Mouse (Mus musculus): ENCODE results near the gene Fpr2. TPM values are rescaled to one million over a fixed set of nuclear protein-coding genes. Genes with fewer than 3 reads are reported as not detected.
"Not testable (repeated sequence)": the region's sequence is repeated elsewhere in the genome, so short reads cannot be mapped to it uniquely, and the experiment has no call there.

Fpr2 gene
- polyA plus RNA-seq (2014; fragmentation: Nextera tagmentation; extraction: Ambion mirVana), result not detected in 2 replicates

DNA sequence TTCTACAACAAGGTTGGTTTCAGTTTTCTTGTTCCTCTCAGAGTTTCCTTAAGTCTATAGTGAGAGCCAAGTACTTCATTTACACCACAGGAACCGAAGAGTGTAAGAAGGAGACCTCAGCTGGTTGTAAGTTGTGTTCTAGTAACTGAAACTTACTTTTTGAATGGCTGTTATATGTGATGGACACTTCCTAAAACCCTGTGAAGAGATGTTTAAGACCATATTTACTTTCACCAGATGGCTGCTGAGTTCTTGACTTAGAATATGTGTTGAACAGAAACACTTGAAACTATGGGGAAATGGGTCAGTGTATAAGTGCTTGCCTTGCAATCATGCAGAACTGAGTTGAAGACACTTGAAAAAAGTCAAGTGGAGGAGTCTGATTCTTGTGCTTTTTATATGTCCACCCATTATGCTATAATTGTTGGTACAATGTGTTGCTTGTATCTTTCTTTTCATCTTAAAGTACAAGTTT is at the start of gene Fpr2, which contains the start of gene Fpr3:
Gene Fpr2 (plus strand): TSS at position 51 of the 475 bp plus-strand sequence.
Gene Fpr3 (plus strand): TSS at position 79 of the 475 bp plus-strand sequence.
- Histone ChIP-seq H3K4me2 (ENCODE audit: low read length) (no peak within 1 kb of the TSS), H3K4me1 (ENCODE audit: control insufficient read depth, insufficient read depth, low read length) (no peaks in the 10 kb centered on the region), H3K27ac (ENCODE audit: low read depth, low read length) (no peak within 1 kb of the TSS), H3K9me3 (replicated peaks; ENCODE audit: control insufficient read depth, low read length) (no peaks in the 10 kb centered on the region), H3K4me3 (ENCODE audit: low read depth, low read length) (no peak within 1 kb of the TSS), H3K9ac (ENCODE audit: low read length) (no peak within 1 kb of the TSS), H3K36me3 (ENCODE audit: control insufficient read depth, insufficient read depth, low read length) (no peaks in the 10 kb centered on the region), H3K27me3 (replicated peaks; ENCODE audit: control insufficient read depth, insufficient read depth, low read length) (no peaks in the 10 kb centered on the region)
- no peak for ATAC-seq
- 61% methylated on average over 1 of the region's 1 CpGs for WGBS
- no peak for DNase-seq (ENCODE audit: low spot score)

DNA sequence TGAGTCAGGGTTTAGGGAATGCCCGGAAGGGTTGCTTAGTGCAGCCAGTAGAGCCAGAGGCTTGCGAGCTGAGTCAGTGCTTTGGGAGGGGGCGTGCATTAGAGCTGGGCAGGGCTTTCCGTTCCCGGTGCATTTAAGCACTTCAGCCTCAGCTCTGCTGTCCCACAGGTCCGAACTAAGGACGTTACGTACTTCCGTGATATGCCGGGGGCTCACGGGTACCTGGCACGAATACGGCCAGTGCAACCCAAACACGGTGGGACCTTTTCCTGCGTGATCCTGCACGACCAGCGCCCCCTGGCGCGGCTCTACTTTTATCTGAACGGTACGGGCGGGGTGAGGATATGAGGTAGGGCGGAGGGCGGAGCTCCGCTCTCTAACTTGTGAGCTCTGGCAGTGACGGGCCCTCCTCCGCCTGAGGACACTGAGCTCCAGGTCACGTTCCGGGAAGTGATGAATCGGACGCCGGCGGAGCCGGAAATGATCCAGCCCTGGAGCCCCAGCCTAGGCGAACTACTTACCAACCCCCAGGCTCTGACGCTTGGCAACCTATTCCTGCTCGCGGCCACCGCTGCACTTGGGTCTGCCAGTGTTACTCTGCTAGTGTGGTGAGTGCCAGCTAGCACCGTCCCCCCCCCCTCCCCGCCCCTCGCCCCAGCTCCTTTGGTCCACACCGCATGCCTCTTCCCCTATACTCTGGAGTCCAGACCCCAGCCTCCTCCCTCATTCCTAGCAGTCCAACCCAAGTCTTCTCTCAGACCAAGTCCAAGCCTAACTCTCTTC is 49.5 kb upstream of the Fpr2 start:
- H3K4me1 ChIP-seq (ENCODE audit: control insufficient read depth, insufficient read depth, low read length), result peaks cover 22% of the 10 kb centered on the region
- H3K4me3 ChIP-seq (ENCODE audit: low read depth, low read length), result peak overlapping the region; percentile 39
- peak overlapping the region; percentile 66 for H3K9ac ChIP-seq (ENCODE audit: low read length)
- WGBS, result under 1% methylated on average over 43 of the region's 43 CpGs
- peak overlapping the region; percentile 66 for H3K4me2 ChIP-seq (ENCODE audit: low read length)
- no peaks in the 10 kb centered on the region for H3K9me3 ChIP-seq (replicated peaks; ENCODE audit: control insufficient read depth, low read length)
- ATAC-seq (peak; percentile 96), DNase-seq (ENCODE audit: low spot score) (peak; percentile 96)
- H3K27me3 ChIP-seq (replicated peaks; ENCODE audit: control insufficient read depth, insufficient read depth, low read length), result no peaks in the 10 kb centered on the region
- peak overlapping the region; percentile 71 for H3K27ac ChIP-seq (ENCODE audit: low read depth, low read length)
- H3K36me3 ChIP-seq (ENCODE audit: control insufficient read depth, insufficient read depth, low read length), result peaks cover 45% of the 10 kb centered on the region

DNA sequence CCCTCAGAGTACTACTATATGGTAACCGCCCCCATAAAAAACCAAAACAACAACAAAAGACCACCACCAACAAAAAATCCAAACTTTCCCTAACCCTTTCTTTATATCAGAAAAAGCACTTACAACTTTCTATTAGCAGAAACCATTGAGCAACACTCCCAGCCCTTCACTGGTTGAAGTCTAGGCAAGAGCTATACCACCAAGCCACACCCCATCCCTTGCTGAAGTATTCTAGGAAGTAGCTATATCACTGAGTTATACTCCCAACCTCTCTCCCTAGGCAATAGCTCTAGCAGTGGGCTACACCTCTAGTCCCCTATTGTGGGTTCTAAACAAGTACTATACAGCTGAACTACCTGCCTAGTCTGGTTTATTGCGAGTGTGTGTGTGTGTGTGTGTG is 48.3 kb upstream of the Fpr2 start:
- H3K4me1 ChIP-seq (ENCODE audit: control insufficient read depth, insufficient read depth, low read length), result peaks cover 16% of the 10 kb centered on the region
- H3K36me3 ChIP-seq (ENCODE audit: control insufficient read depth, insufficient read depth, low read length), result peaks cover 37% of the 10 kb centered on the region
- H3K27me3 ChIP-seq (replicated peaks; ENCODE audit: control insufficient read depth, insufficient read depth, low read length), result no peaks in the 10 kb centered on the region
- H3K9ac ChIP-seq (ENCODE audit: low read length), result no peak overlapping the region
- H3K27ac ChIP-seq (ENCODE audit: low read depth, low read length), result no peak overlapping the region
- no peaks in the 10 kb centered on the region for H3K9me3 ChIP-seq (replicated peaks; ENCODE audit: control insufficient read depth, low read length)
- no peak overlapping the region for H3K4me3 ChIP-seq (ENCODE audit: low read depth, low read length)
- no peak overlapping the region for H3K4me2 ChIP-seq (ENCODE audit: low read length)
- DNase-seq (ENCODE audit: low spot score), result no peak
- ATAC-seq, result no peak
- WGBS, result 92% methylated on average over 2 of the region's 2 CpGs

DNA sequence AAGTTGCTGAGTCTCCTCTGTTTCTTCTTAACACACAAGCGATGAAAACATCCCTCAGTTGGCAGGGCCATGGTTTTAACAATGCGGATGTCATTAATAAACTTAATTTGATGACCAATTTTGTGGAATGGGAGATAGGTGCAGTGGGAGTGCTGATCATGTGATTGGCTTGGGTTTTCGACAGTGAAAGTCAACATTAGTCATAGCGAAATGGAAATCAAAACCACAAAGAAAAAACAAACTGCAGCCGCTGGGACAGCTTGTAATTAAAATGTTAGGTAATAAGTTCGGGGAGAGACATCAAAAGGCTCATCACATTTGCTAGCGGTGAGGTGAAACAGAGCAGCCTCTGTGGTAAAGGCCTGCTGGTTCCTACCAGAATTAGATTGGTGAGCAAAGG is 46.8 kb upstream of the Fpr2 start:
- Histone ChIP-seq H3K36me3 (ENCODE audit: control insufficient read depth, insufficient read depth, low read length) (peaks cover 33% of the 10 kb centered on the region), H3K27me3 (replicated peaks; ENCODE audit: control insufficient read depth, insufficient read depth, low read length) (no peaks in the 10 kb centered on the region), H3K4me3 (ENCODE audit: low read depth, low read length) (no peak overlapping the region), H3K27ac (ENCODE audit: low read depth, low read length) (no peak overlapping the region), H3K9me3 (replicated peaks; ENCODE audit: control insufficient read depth, low read length) (no peaks in the 10 kb centered on the region), H3K4me2 (ENCODE audit: low read length) (no peak overlapping the region), H3K9ac (ENCODE audit: low read length) (no peak overlapping the region), H3K4me1 (ENCODE audit: control insufficient read depth, insufficient read depth, low read length) (peaks cover 11% of the 10 kb centered on the region)
- DNase-seq (ENCODE audit: low spot score), result no peak
- WGBS, result 90% methylated on average over 7 of the region's 7 CpGs
- ATAC-seq, result no peak

DNA sequence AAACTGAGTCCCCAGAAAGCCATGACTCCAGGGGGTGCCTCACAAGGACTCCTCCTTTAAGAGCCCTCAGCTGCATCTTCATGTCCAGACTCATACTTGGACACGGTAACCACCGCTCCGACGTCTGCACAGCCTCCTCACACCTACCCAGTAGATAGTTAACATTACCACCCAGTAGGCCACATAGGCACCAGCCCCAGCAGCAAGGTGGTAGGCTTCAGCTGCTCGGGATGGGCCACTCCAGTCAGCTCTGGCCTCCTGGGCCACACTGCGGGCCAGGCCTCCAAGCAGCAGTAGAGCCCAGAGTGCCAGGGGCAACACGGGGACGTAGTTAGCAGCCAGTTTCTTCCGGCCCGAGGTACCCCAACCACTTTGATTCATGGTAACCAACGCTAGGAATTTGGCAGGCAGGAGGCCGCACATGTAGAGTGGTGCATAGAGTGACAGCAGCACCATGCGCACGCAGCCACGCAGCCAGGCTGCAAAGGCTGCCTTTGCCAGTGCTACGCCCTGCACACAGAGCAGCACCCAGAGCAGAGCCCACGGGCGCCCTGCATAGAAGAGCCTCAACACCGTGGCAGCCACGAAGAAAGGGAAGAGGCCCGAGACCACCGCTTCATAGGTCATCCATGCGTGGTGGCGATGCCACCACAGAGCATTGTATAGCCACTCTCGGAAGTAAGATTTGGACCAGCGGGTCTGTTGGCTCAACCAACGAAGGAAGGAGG is 43.9 kb upstream of the Fpr2 start:
- WGBS, result 75% methylated on average over 27 of the region's 27 CpGs
- peak; percentile 54 for ATAC-seq
- Histone ChIP-seq H3K27ac (ENCODE audit: low read depth, low read length) (no peak overlapping the region), H3K4me2 (ENCODE audit: low read length) (no peak overlapping the region), H3K9me3 (replicated peaks; ENCODE audit: control insufficient read depth, low read length) (no peaks in the 10 kb centered on the region), H3K9ac (ENCODE audit: low read length) (no peak overlapping the region), H3K4me1 (ENCODE audit: control insufficient read depth, insufficient read depth, low read length) (peaks cover 3% of the 10 kb centered on the region), H3K36me3 (ENCODE audit: control insufficient read depth, insufficient read depth, low read length) (peaks cover 25% of the 10 kb centered on the region), H3K4me3 (ENCODE audit: low read depth, low read length) (no peak overlapping the region), H3K27me3 (replicated peaks; ENCODE audit: control insufficient read depth, insufficient read depth, low read length) (no peaks in the 10 kb centered on the region)
- DNase-seq (ENCODE audit: low spot score), result no peak

DNA sequence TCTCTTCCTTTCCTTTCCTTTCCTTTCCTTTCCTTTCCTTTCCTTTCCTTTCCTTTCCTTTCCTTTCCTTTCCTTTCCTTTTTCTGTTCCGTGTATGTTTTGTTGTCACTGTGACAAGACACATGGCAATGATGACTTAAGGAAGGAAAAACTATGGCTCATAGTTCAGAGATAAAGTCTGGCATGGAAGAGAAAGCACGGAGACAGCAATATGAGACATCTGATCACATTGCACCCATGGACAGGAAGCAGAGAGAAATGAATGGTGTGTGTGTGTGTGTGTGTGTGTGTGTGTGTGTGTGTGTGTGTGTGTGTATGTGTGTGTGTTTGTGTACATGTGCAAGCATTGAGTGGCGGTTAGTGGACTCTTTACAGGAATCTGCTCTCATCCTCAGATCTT is 43.0 kb upstream of the Fpr2 start:
- H3K4me2 ChIP-seq (ENCODE audit: low read length); DNase-seq (ENCODE audit: low spot score); H3K4me3 ChIP-seq (ENCODE audit: low read depth, low read length); H3K4me1 ChIP-seq (ENCODE audit: control insufficient read depth, insufficient read depth, low read length); H3K9ac ChIP-seq (ENCODE audit: low read length); H3K9me3 ChIP-seq (replicated peaks; ENCODE audit: control insufficient read depth, low read length); H3K27me3 ChIP-seq (replicated peaks; ENCODE audit: control insufficient read depth, insufficient read depth, low read length); H3K27ac ChIP-seq (ENCODE audit: low read depth, low read length); ATAC-seq: not testable (repeated sequence)
- peaks cover 25% of the 10 kb centered on the region for H3K36me3 ChIP-seq (ENCODE audit: control insufficient read depth, insufficient read depth, low read length)
- 92% methylated on average over 3 of the region's 3 CpGs for WGBS

DNA sequence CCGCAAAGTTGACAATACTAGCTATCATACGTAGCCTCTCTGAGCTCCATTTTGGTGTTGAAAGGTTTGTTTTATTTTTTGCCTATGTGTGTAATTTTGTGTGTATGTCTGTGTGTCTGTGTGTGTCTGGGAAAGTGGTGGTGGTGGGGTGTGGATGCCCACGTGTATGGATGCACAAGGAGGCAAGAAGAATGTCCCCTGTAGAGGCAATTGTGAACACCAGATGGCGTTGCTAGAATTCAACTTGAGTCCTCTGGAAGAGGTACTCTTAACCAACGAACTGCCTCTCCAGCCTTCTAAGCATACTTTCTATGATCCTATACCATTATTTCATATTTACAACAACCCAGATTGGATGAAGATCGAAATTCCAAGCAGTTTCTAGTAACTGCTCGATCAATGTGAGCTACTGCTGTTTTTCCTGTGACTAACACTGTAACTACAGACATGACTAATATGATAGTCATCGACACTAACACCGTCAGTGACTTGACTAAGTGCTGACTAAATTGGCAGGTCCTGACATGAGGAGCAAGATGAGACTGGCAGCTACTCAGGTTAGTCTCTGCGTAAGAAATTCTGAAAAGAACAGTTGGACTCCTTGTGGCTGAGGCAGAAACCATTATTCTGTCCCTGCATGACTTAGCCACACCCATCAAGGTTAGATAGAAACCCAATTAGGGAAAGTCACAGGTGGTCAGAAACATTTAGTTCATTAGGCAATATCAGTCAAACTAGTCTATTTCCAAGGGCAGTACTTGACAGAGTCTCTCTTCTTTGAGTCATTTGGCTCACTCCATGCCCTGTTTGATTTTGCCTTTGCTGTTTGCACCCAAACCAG is 42.2 kb upstream of the Fpr2 start:
- ATAC-seq, result no peak
- WGBS, result 68% methylated on average over 10 of the region's 10 CpGs
- Histone ChIP-seq H3K9me3 (replicated peaks; ENCODE audit: control insufficient read depth, low read length) (no peaks in the 10 kb centered on the region), H3K4me2 (ENCODE audit: low read length) (no peak overlapping the region), H3K4me1 (ENCODE audit: control insufficient read depth, insufficient read depth, low read length) (no peaks in the 10 kb centered on the region), H3K9ac (ENCODE audit: low read length) (no peak overlapping the region), H3K27ac (ENCODE audit: low read depth, low read length) (no peak overlapping the region), H3K27me3 (replicated peaks; ENCODE audit: control insufficient read depth, insufficient read depth, low read length) (no peaks in the 10 kb centered on the region), H3K4me3 (ENCODE audit: low read depth, low read length) (no peak overlapping the region), H3K36me3 (ENCODE audit: control insufficient read depth, insufficient read depth, low read length) (peaks cover 19% of the 10 kb centered on the region)
- DNase-seq (ENCODE audit: low spot score), result no peak

DNA sequence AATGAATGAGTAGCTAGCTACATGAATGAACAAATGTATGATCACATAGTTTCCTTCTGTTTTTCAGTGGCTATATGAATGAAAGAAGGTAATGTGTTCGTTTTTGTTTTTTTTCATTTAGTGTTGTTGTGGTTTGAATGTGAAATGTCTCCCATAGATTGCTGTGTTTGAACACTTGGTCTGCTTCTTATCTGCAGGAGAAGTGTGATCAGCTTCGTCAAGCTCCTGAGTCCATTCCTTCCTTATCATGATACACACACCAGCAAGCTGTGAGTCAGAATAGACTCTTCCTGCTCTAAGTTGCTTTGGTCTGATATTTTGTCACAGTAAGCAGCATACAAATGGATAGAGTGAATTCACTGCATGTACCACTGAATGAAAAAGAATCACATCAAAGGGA is 38.6 kb upstream of the Fpr2 start:
- Histone ChIP-seq H3K27ac (ENCODE audit: low read depth, low read length) (no peak overlapping the region), H3K4me2 (ENCODE audit: low read length) (no peak overlapping the region), H3K4me3 (ENCODE audit: low read depth, low read length) (no peak overlapping the region), H3K4me1 (ENCODE audit: control insufficient read depth, insufficient read depth, low read length) (no peaks in the 10 kb centered on the region), H3K27me3 (replicated peaks; ENCODE audit: control insufficient read depth, insufficient read depth, low read length) (no peaks in the 10 kb centered on the region), H3K9ac (ENCODE audit: low read length) (no peak overlapping the region), H3K36me3 (ENCODE audit: control insufficient read depth, insufficient read depth, low read length) (no peaks in the 10 kb centered on the region), H3K9me3 (replicated peaks; ENCODE audit: control insufficient read depth, low read length) (no peaks in the 10 kb centered on the region)
- no peak for DNase-seq (ENCODE audit: low spot score)
- whole genome bisulfite sequencing, result 79% methylated on average over 2 of the region's 2 CpGs
- ATAC-seq, result no peak
